Mouse (Mus musculus) brain, embryonic 14.5 days (tissue): ENCODE data around the gene Camsap3.

Experiments
- CTCF ChIP-seq: fragments of 200-500 bp; IDR thresholded peaks from 2 replicates; pipeline ENCODE4 v1.5.1; 2012; ENCODE audit warnings: inconsistent platforms, mild to moderate bottlenecking, moderate library complexity, borderline replicate concordance; ENCODE audit not compliant: insufficient read depth, insufficient read length; ENCODE audit errors: extremely low read depth
- POLR2A ChIP-seq: fragments of 200-500 bp; IDR thresholded peaks from 2 replicates; pipeline ENCODE4 v1.6.1; 2012; ENCODE audit warnings: mild to moderate bottlenecking, inconsistent platforms, borderline replicate concordance; ENCODE audit not compliant: poor library complexity, insufficient read depth, insufficient read length, severe bottlenecking; ENCODE audit errors: extremely low read depth

GRCm38 (mm10) chr8:3622119-3622518 lies 35.0 kb downstream of the Camsap3 start:
- TF ChIP-seq CTCF (no peak), POLR2A (no peak)
